Mouse (Mus musculus): ENCODE measurements around the gene Klhl41. TPM values are rescaled to one million over a fixed set of nuclear protein-coding genes. Genes with fewer than 3 reads are reported as not detected.
"Not testable (repeated sequence)": the region's sequence is repeated elsewhere in the genome, so short reads cannot be mapped to it uniquely, and the experiment has no call there.

The Klhl41 gene
- 0.86 and 1.1 TPM in 2 replicates for polyA plus RNA-seq (2015; fragmentation: Nextera tagmentation; extraction: Ambion mirVana)

GRCm38 (mm10) chr2:69669853-69670252 is at the start of gene Klhl41:
Klhl41 (plus strand) TSS chr2:69670120.
- no peak within 1 kb of the TSS for H3K9ac ChIP-seq (replicated peaks; ENCODE audit: low read length)
- no peak within 1 kb of the TSS for H3K4me3 ChIP-seq (ENCODE audit: low read length)
- no peak for ATAC-seq (ENCODE audit: low FRiP score, low TSS enrichment)
- H3K4me1 ChIP-seq (ENCODE audit: insufficient read depth, low read length), result no peaks in the 10 kb centered on the region
- peaks cover 3% of the 10 kb centered on the region; the same call in 1 of the 2 replicates for H3K36me3 ChIP-seq (ENCODE audit: insufficient read depth, low read length)
- no peaks in the 10 kb centered on the region for H3K9me3 ChIP-seq (ENCODE audit: low read length)
- no peak within 1 kb of the TSS for H3K27ac ChIP-seq (ENCODE audit: low read length)
- no peaks in the 10 kb centered on the region for H3K27me3 ChIP-seq (ENCODE audit: insufficient read depth, low read length)
- H3K4me2 ChIP-seq (replicated peaks; ENCODE audit: low read depth, low read length), result no peak within 1 kb of the TSS
- 76% methylated on average over 9 of the region's 9 CpGs for WGBS

DNA sequence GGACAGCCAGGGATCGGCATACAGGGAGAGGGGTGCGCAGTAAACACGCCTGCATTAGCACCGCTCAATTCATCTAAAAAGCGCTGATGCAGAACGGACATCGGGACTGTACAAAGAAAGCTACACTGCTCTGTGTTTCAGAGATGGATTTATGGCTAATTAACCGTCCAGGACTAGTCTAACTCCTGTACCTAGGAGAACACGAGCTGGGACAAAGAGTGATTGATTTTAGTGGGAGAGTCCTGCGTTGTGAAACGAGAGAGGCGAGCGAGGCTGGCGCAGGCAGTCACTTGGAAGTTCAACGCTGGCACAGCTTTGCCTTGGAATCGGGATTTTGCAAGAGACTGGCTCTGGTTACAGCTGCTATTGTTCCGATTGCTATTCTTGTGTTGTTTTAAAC is 40.7 kb upstream of the Klhl41 start:
- WGBS, result 16% methylated on average over 17 of the region's 17 CpGs
- Histone ChIP-seq H3K36me3 (ENCODE audit: insufficient read depth, low read length) (no peaks in the 10 kb centered on the region), H3K9ac (replicated peaks; ENCODE audit: low read length) (peak overlapping the region; percentile 18; the same call in 1 of the 2 replicates), H3K4me2 (replicated peaks; ENCODE audit: low read depth, low read length) (peak overlapping the region; percentile 48), H3K27me3 (ENCODE audit: insufficient read depth, low read length) (no peaks in the 10 kb centered on the region), H3K9me3 (ENCODE audit: low read length) (no peaks in the 10 kb centered on the region), H3K4me1 (ENCODE audit: insufficient read depth, low read length) (no peaks in the 10 kb centered on the region), H3K27ac (ENCODE audit: low read length) (no peak overlapping the region), H3K4me3 (ENCODE audit: low read length) (peak overlapping the region; percentile 21)
- peak; percentile 91 for ATAC-seq (ENCODE audit: low FRiP score, low TSS enrichment)

DNA sequence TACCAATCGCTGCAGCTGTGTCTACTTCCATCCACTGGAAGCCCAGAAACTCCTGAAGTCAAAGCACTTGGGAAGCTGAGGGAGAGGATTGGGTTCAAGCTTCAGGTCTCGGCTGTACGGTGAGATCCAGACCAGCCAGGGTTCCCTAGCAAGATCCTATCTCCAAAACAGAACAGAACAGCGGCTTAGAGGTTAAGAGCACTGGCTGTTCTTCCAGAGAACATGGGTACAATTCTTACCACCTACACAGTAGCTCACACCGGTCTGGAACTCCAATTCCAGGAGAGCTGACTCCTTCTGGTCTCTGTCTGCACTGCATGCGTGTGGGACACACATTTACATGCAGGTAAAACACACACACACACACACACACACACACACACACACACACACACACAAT is 40.0 kb upstream of the Klhl41 start:
- no peak overlapping the region; the same call in 1 of the 2 replicates for H3K4me3 ChIP-seq (ENCODE audit: low read length)
- 56% methylated on average over 6 of the region's 6 CpGs for WGBS
- no peaks in the 10 kb centered on the region for H3K27me3 ChIP-seq (ENCODE audit: insufficient read depth, low read length)

GRCm38 (mm10) chr2:69630792-69631191 is 39.1 kb upstream of the Klhl41 start:
- H3K9me3 ChIP-seq (ENCODE audit: low read length), result no peaks in the 10 kb centered on the region
- no peak overlapping the region for H3K9ac ChIP-seq (replicated peaks; ENCODE audit: low read length)
- H3K27ac ChIP-seq (ENCODE audit: low read length), result peak overlapping the region; percentile 53; the same call in 1 of the 2 replicates
- WGBS, result 79% methylated on average over 5 of the region's 5 CpGs
- no peak overlapping the region for H3K4me2 ChIP-seq (replicated peaks; ENCODE audit: low read depth, low read length)
- no peak for ATAC-seq (ENCODE audit: low FRiP score, low TSS enrichment)
- no peaks in the 10 kb centered on the region for H3K4me1 ChIP-seq (ENCODE audit: insufficient read depth, low read length)
- H3K27me3 ChIP-seq (ENCODE audit: insufficient read depth, low read length), result no peaks in the 10 kb centered on the region
- no peak overlapping the region for H3K4me3 ChIP-seq (ENCODE audit: low read length)
- H3K36me3 ChIP-seq (ENCODE audit: insufficient read depth, low read length), result no peaks in the 10 kb centered on the region

More for the DNA sequence above, 40.0 kb upstream of the Klhl41 start:
- Histone ChIP-seq H3K4me2 (replicated peaks; ENCODE audit: low read depth, low read length) (peak overlapping the region; percentile 48), H3K27ac (ENCODE audit: low read length) (no peak overlapping the region), H3K4me1 (ENCODE audit: insufficient read depth, low read length) (no peaks in the 10 kb centered on the region), H3K36me3 (ENCODE audit: insufficient read depth, low read length) (no peaks in the 10 kb centered on the region), H3K9me3 (ENCODE audit: low read length) (no peaks in the 10 kb centered on the region), H3K9ac (replicated peaks; ENCODE audit: low read length) (peak overlapping the region; percentile 9; the same call in 1 of the 2 replicates)
- no peak for ATAC-seq (ENCODE audit: low FRiP score, low TSS enrichment)

GRCm38 (mm10) chr2:69631449-69631848 is 38.5 kb upstream of the Klhl41 start:
- Histone ChIP-seq H3K4me2 (replicated peaks; ENCODE audit: low read depth, low read length) (no peak overlapping the region), H3K27me3 (ENCODE audit: insufficient read depth, low read length) (no peaks in the 10 kb centered on the region), H3K9ac (replicated peaks; ENCODE audit: low read length) (no peak overlapping the region), H3K4me3 (ENCODE audit: low read length) (no peak overlapping the region), H3K9me3 (ENCODE audit: low read length) (no peaks in the 10 kb centered on the region), H3K27ac (ENCODE audit: low read length) (peak overlapping the region; percentile 53; the same call in 1 of the 2 replicates), H3K4me1 (ENCODE audit: insufficient read depth, low read length) (no peaks in the 10 kb centered on the region), H3K36me3 (ENCODE audit: insufficient read depth, low read length) (no peaks in the 10 kb centered on the region)
- 88% methylated on average over 2 of the region's 2 CpGs for WGBS
- ATAC-seq (ENCODE audit: low FRiP score, low TSS enrichment), result no peak

DNA sequence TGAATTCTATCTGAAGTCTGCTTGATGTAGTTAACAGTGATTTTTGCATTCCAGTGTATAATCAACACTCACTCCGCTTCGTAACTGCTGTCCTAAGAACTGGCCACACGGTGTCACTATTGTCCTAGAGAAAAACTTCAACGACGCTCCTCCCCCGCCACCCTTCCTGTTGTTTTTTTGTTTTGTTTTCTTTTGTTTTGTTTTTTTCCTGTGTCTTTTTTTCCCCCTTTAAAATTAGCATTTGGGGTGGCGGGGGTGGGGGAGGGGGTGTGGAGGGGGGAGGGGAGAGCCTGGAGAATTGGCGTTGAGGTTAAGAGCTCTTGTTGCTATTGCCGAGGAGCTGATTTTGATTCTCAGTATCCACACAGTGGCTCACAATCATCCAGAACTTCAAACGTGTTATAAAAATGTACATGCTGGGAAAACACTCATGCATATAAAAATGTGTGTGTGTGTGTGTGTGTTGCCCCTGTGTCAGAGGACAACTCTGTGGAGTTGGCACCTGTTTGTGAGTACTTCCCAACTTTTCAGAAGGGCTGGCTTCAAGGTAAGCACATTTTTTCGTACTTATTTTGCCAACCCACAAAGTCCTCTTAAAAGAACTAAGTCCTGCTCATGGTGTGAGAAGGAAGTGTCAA is 34.7 kb upstream of the Klhl41 start:
- H3K4me2 ChIP-seq (replicated peaks; ENCODE audit: low read depth, low read length), result peak overlapping the region; percentile 33
- H3K27me3 ChIP-seq (ENCODE audit: insufficient read depth, low read length), result no peaks in the 10 kb centered on the region
- peak overlapping the region; percentile 37 for H3K4me3 ChIP-seq (ENCODE audit: low read length)
- no peaks in the 10 kb centered on the region for H3K9me3 ChIP-seq (ENCODE audit: low read length)
- no peak for ATAC-seq (ENCODE audit: low FRiP score, low TSS enrichment)
- H3K4me1 ChIP-seq (ENCODE audit: insufficient read depth, low read length), result no peaks in the 10 kb centered on the region; the same call in 1 of the 2 replicates
- WGBS, result 11% methylated on average over 11 of the region's 11 CpGs
- peak overlapping the region; percentile 35; the same call in 1 of the 2 replicates for H3K9ac ChIP-seq (replicated peaks; ENCODE audit: low read length)
- no peaks in the 10 kb centered on the region for H3K36me3 ChIP-seq (ENCODE audit: insufficient read depth, low read length)
- no peak overlapping the region for H3K27ac ChIP-seq (ENCODE audit: low read length)

GRCm38 (mm10) chr2:69635807-69636206 is 34.1 kb upstream of the Klhl41 start:
- H3K9me3 ChIP-seq (ENCODE audit: low read length), result no peaks in the 10 kb centered on the region
- no peak for ATAC-seq (ENCODE audit: low FRiP score, low TSS enrichment)
- WGBS, result 73% methylated on average over 6 of the region's 6 CpGs
- H3K36me3 ChIP-seq (ENCODE audit: insufficient read depth, low read length), result no peaks in the 10 kb centered on the region
- no peak overlapping the region for H3K4me2 ChIP-seq (replicated peaks; ENCODE audit: low read depth, low read length)
- H3K4me3 ChIP-seq (ENCODE audit: low read length), result no peak overlapping the region
- peaks cover 4% of the 10 kb centered on the region for H3K4me1 ChIP-seq (ENCODE audit: insufficient read depth, low read length)
- no peaks in the 10 kb centered on the region for H3K27me3 ChIP-seq (ENCODE audit: insufficient read depth, low read length)
- no peak overlapping the region for H3K9ac ChIP-seq (replicated peaks; ENCODE audit: low read length)
- no peak overlapping the region for H3K27ac ChIP-seq (ENCODE audit: low read length)

GRCm38 (mm10) chr2:69637989-69638388 is 31.9 kb upstream of the Klhl41 start:
- not testable (repeated sequence) for H3K4me3 ChIP-seq (ENCODE audit: low read length); H3K9ac ChIP-seq (replicated peaks; ENCODE audit: low read length); ATAC-seq (ENCODE audit: low FRiP score, low TSS enrichment); H3K27me3 ChIP-seq (ENCODE audit: insufficient read depth, low read length); H3K9me3 ChIP-seq (ENCODE audit: low read length); H3K27ac ChIP-seq (ENCODE audit: low read length); H3K4me2 ChIP-seq (replicated peaks; ENCODE audit: low read depth, low read length); H3K4me1 ChIP-seq (ENCODE audit: insufficient read depth, low read length); H3K36me3 ChIP-seq (ENCODE audit: insufficient read depth, low read length)
- WGBS, result 80% methylated on average over 7 of the region's 7 CpGs

DNA sequence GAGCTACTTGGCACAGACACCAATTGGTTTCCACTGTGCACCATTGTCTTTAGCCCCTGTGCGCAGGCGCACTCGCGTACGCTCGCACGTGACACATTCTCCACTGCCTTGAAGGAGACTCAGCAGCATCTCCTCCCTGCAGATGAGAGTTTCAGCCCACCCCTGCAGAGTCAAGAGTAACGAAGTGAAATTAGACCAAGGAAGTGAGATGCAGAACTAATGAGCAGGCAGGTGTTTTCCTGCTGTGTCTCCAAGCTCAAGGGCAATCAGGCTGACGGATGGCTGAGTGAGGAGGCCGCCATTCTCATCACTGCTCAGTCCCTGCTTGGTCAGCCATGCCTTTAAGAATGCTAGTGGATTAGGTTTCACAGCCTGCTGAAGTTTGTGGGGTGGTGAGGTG is 29.8 kb upstream of the Klhl41 start:
- H3K27me3 ChIP-seq (ENCODE audit: insufficient read depth, low read length), result no peaks in the 10 kb centered on the region
- peak overlapping the region; percentile 38 for H3K4me2 ChIP-seq (replicated peaks; ENCODE audit: low read depth, low read length)
- H3K4me3 ChIP-seq (ENCODE audit: low read length), result peak overlapping the region; percentile 15
- H3K4me1 ChIP-seq (ENCODE audit: insufficient read depth, low read length), result peaks cover 5% of the 10 kb centered on the region
- H3K36me3 ChIP-seq (ENCODE audit: insufficient read depth, low read length), result no peaks in the 10 kb centered on the region
- no peak overlapping the region for H3K9ac ChIP-seq (replicated peaks; ENCODE audit: low read length)
- ATAC-seq (ENCODE audit: low FRiP score, low TSS enrichment), result peak; percentile 95
- 32% methylated on average over 10 of the region's 10 CpGs for WGBS
- no peaks in the 10 kb centered on the region for H3K9me3 ChIP-seq (ENCODE audit: low read length)
- peak overlapping the region; percentile 76 for H3K27ac ChIP-seq (ENCODE audit: low read length)

- no peaks in the 10 kb centered on the region for H3K9me3 ChIP-seq (ENCODE audit: low read length)
- WGBS, result 92% methylated on average over 11 of the region's 11 CpGs
- ATAC-seq (ENCODE audit: low FRiP score, low TSS enrichment), result no peak
- peaks cover 13% of the 10 kb centered on the region for H3K4me1 ChIP-seq (ENCODE audit: insufficient read depth, low read length)
- no peak overlapping the region for H3K4me3 ChIP-seq (ENCODE audit: low read length)
- H3K4me2 ChIP-seq (replicated peaks; ENCODE audit: low read depth, low read length), result no peak overlapping the region
- H3K9ac ChIP-seq (replicated peaks; ENCODE audit: low read length), result no peak overlapping the region
- H3K27ac ChIP-seq (ENCODE audit: low read length), result no peak overlapping the region
- no peaks in the 10 kb centered on the region for H3K27me3 ChIP-seq (ENCODE audit: insufficient read depth, low read length)
- H3K36me3 ChIP-seq (ENCODE audit: insufficient read depth, low read length), result no peaks in the 10 kb centered on the region
These were observed 24.8 kb upstream of the Klhl41 start for GRCm38 (mm10) chr2:69644968-69645617.

Measured in kidney, embryonic 16.5 days (tissue).